Mouse (Mus musculus): ENCODE measurements around the gene Mccc1. TPM values are rescaled to one million over a fixed set of nuclear protein-coding genes. Genes with fewer than 3 reads are reported as not detected.
A peak's percentile ranks its signal among the peaks of the same experiment; 100 is the strongest.

Mccc1 gene
- polyA plus RNA-seq (2015; fragmentation: Nextera tagmentation; extraction: Ambion mirVana) = 20.8 and 27.6 TPM in 2 replicates

DNA sequence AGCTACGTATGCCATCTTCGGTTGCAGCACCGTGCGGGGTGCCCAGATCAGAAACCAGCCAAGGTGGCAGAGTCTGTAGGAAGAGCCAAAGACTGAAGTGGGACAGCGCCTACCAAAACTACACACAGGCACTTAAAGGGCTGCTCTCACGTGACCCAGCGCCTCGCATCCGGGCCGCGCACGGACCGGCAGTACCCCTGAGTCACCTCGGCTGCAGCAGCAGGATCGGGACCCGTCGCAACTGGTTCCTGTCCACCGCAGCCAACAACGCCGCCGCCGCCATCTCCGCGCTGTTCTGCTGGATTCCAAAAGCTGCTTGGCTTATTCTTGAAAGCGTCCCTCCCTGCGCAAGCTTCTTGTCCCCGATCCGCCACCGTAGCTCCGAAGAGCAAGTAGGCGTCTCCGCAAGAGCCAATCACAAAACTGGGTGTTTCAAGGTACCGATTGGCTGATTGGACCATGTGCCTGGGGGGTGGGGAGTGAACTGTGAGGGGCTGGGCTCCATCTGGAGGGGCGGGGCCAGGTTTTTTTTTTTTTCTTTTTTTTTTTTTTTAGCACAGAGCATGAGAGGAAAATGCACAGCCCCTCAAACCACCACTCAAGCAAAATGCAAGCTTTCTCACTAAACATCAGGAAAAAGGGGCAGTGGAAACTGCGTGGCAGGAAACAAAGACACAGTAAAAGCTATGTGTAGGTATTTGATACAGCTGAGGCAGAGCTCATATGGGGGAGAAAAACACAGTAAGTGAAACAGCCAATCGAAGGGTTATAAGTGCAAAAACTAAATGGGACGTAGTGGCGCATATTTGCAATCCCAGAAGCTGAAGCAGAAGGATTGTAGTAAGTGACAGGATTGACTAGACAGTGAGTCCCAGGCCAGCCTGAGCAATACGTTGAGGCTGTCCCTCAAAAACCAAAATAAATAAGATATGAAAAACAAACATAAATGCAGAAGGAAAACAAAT is at the start of gene Mccc1:
Gene Mccc1 (minus strand): TSS at position 404 of the 965 bp plus-strand sequence.
- 2% methylated on average over 37 of the region's 39 CpGs for WGBS
- ATAC-seq = peak; percentile 99
- no peaks in the 10 kb centered on the region for H3K27me3 ChIP-seq (replicated peaks; ENCODE audit: insufficient read depth, low read length)
- H3K9me3 ChIP-seq (ENCODE audit: low read length) = no peaks in the 10 kb centered on the region
- no peaks in the 10 kb centered on the region for H3K4me1 ChIP-seq (ENCODE audit: insufficient read depth, low read depth, low read length)
- peak within 1 kb of the TSS; percentile 72 for H3K9ac ChIP-seq (replicated peaks; ENCODE audit: low read depth)
- DNase-seq (ENCODE audit: low spot score) = peak; percentile 98
- H3K4me2 ChIP-seq (replicated peaks; ENCODE audit: low read depth, low read length) = peak within 1 kb of the TSS; percentile 56
- TF ChIP-seq CTCF (IDR thresholded peaks at IDR 0.05) = no peak
- TF ChIP-seq EP300 (IDR thresholded peaks at IDR 0.05) = peak; percentile 82
- H3K27ac ChIP-seq (ENCODE audit: low read length) = peak within 1 kb of the TSS; percentile 88
- H3K36me3 ChIP-seq (ENCODE audit: insufficient read depth, low read length) = no peaks in the 10 kb centered on the region
- H3K4me3 ChIP-seq (ENCODE audit: low read depth, low read length) = peak within 1 kb of the TSS; percentile 83

DNA sequence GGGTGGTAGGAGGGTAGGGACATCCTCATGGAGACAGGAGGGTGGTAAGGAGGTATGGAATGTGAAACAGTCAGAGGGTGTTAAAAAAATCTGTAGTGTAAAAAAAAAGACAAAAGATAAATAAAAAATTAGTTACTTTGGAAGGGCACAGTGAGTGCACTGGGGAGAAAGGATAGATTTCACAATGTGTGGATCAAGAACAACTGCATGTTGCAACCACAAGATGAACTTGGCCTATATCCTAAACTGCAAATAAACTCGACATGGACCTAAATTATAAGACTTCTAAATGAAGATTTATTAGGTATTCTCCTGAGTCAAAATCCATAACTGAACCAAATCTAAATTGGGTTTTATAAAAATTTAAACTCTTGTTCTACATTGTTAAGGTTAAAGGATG is 48.6 kb upstream of the Mccc1 start:
- Histone ChIP-seq H3K9me3 (ENCODE audit: low read length) (no peaks in the 10 kb centered on the region), H3K27ac (ENCODE audit: low read length) (no peak overlapping the region), H3K4me3 (ENCODE audit: low read depth, low read length) (no peak overlapping the region), H3K9ac (replicated peaks; ENCODE audit: low read depth) (no peak overlapping the region), H3K36me3 (ENCODE audit: insufficient read depth, low read length) (no peaks in the 10 kb centered on the region), H3K4me1 (ENCODE audit: insufficient read depth, low read depth, low read length) (no peaks in the 10 kb centered on the region), H3K27me3 (replicated peaks; ENCODE audit: insufficient read depth, low read length) (no peaks in the 10 kb centered on the region), H3K4me2 (replicated peaks; ENCODE audit: low read depth, low read length) (no peak overlapping the region)
- 27% methylated on average over 1 of the region's 1 CpGs for WGBS
- no peak for ATAC-seq
- peak; percentile 52 for DNase-seq (ENCODE audit: low spot score)
- TF ChIP-seq EP300 (IDR thresholded peaks at IDR 0.05) = no peak
- no peak for TF ChIP-seq CTCF (IDR thresholded peaks at IDR 0.05)

- TF ChIP-seq CTCF (IDR thresholded peaks at IDR 0.05) = no peak
- TF ChIP-seq EP300 (IDR thresholded peaks at IDR 0.05) = no peak
- 73% methylated on average over 4 of the region's 4 CpGs for WGBS
- Histone ChIP-seq H3K9me3 (ENCODE audit: low read length) (no peaks in the 10 kb centered on the region), H3K4me2 (replicated peaks; ENCODE audit: low read depth, low read length) (no peak overlapping the region), H3K4me3 (ENCODE audit: low read depth, low read length) (no peak overlapping the region), H3K27me3 (replicated peaks; ENCODE audit: insufficient read depth, low read length) (no peaks in the 10 kb centered on the region), H3K4me1 (ENCODE audit: insufficient read depth, low read depth, low read length) (no peaks in the 10 kb centered on the region), H3K9ac (replicated peaks; ENCODE audit: low read depth) (no peak overlapping the region), H3K27ac (ENCODE audit: low read length) (no peak overlapping the region), H3K36me3 (ENCODE audit: insufficient read depth, low read length) (no peaks in the 10 kb centered on the region)
- DNase-seq (ENCODE audit: low spot score) (no peak), ATAC-seq (no peak)
Measured at GRCm38 (mm10) chr3:36045086-36045485, 44.6 kb upstream of the Mccc1 start.

DNA sequence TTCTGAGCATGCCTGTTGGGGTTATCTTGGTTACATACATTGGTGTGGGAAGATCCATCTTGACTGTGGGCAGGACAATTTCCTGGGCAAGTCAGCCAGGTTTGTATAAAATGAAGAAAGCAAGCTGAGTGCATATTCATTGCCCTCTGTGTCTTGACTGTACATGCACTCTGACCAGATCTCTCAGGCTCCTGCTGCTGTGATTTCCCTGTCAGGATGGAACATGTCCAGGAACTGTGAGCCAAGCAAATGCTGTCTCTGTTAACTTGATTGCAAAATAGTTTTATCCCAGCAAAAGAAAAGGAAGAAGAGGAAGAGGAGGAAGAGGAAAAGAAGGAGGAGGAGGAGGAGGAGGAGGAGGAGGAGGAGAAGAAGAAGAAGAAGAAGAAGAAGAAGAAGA is 44.0 kb upstream of the Mccc1 start:
- TF ChIP-seq EP300 (IDR thresholded peaks at IDR 0.05) = no peak
- no peak for TF ChIP-seq CTCF (IDR thresholded peaks at IDR 0.05)
- no peak overlapping the region for H3K9ac ChIP-seq (replicated peaks; ENCODE audit: low read depth)
- no peak overlapping the region for H3K4me3 ChIP-seq (ENCODE audit: low read depth, low read length)
- no peaks in the 10 kb centered on the region for H3K9me3 ChIP-seq (ENCODE audit: low read length)
- H3K4me2 ChIP-seq (replicated peaks; ENCODE audit: low read depth, low read length) = no peak overlapping the region
- no peaks in the 10 kb centered on the region for H3K27me3 ChIP-seq (replicated peaks; ENCODE audit: insufficient read depth, low read length)
- DNase-seq (ENCODE audit: low spot score) = peak; percentile 26
- ATAC-seq = no peak
- no peaks in the 10 kb centered on the region for H3K36me3 ChIP-seq (ENCODE audit: insufficient read depth, low read length)
- no peaks in the 10 kb centered on the region for H3K4me1 ChIP-seq (ENCODE audit: insufficient read depth, low read depth, low read length)
- no peak overlapping the region for H3K27ac ChIP-seq (ENCODE audit: low read length)

DNA sequence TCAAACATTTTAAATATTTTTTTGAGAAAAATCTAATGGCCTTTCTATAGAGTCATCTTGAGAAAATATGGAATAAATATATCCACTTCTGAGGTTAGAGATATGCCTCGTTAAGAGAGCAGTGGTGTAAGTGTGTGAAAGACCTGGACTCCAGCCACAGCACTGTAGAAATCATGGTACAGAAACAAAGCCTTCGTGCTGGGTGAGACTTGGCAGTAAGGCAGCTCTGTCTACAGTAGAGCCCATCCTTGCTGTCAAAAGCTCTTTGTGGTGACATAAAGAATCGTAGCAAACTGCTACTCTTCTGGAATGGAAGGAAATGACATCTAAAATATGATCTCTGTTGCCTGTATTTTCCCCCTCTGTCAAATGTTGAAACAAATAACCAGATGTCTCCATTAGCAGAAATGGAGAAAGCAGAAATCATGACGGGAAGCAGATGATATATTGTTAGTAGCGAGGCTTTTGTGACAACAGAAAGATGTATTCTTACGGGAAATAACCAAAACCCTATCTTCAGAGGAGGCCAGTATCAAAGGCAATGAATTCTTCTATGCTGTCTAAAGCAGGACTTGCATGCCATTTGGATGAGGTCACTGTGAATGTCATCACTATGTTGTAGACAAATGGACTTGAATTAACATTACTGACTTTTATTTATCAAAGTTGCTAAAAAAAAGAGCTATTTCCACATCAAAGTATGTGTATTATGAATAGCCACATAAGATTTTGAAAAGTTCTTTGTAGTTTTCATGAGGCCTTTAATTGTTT is 31.4 kb upstream of the Mccc1 start:
- WGBS = 35% methylated on average over 6 of the region's 6 CpGs
- no peaks in the 10 kb centered on the region for H3K36me3 ChIP-seq (ENCODE audit: insufficient read depth, low read length)
- no peak overlapping the region for H3K9ac ChIP-seq (replicated peaks; ENCODE audit: low read depth)
- no peak overlapping the region for H3K4me3 ChIP-seq (ENCODE audit: low read depth, low read length)
- no peak overlapping the region for H3K4me2 ChIP-seq (replicated peaks; ENCODE audit: low read depth, low read length)
- no peak for TF ChIP-seq CTCF (IDR thresholded peaks at IDR 0.05)
- TF ChIP-seq EP300 (IDR thresholded peaks at IDR 0.05) = no peak
- DNase-seq (ENCODE audit: low spot score) (peak; percentile 42), ATAC-seq (no peak)
- H3K9me3 ChIP-seq (ENCODE audit: low read length) = no peaks in the 10 kb centered on the region
- no peaks in the 10 kb centered on the region for H3K27me3 ChIP-seq (replicated peaks; ENCODE audit: insufficient read depth, low read length)
- H3K4me1 ChIP-seq (ENCODE audit: insufficient read depth, low read depth, low read length) = no peaks in the 10 kb centered on the region
- H3K27ac ChIP-seq (ENCODE audit: low read length) = no peak overlapping the region

DNA sequence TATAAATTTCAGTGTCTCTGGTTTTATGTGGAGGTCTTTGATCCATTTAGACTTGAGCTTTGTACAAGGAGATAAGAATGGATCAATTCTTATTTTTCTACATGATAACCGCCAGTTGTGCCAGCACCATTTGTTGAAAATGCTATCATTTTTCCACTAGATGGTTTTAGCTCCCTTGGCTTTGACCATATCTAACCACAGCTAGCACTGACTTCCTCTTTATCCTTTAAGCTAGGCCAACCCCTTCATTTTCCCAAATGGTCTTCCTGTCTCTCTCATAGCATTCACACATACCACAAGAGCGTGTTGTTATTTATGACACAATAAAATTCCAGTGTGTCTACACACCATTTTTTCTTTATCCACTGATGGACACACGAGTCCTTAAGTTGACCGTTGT is 29.5 kb upstream of the Mccc1 start:
- Histone ChIP-seq H3K27me3 (replicated peaks; ENCODE audit: insufficient read depth, low read length) (no peaks in the 10 kb centered on the region), H3K27ac (ENCODE audit: low read length) (no peak overlapping the region), H3K9ac (replicated peaks; ENCODE audit: low read depth) (no peak overlapping the region), H3K4me2 (replicated peaks; ENCODE audit: low read depth, low read length) (no peak overlapping the region), H3K36me3 (ENCODE audit: insufficient read depth, low read length) (no peaks in the 10 kb centered on the region), H3K4me1 (ENCODE audit: insufficient read depth, low read depth, low read length) (no peaks in the 10 kb centered on the region), H3K4me3 (ENCODE audit: low read depth, low read length) (no peak overlapping the region), H3K9me3 (ENCODE audit: low read length) (no peaks in the 10 kb centered on the region)
- DNase-seq (ENCODE audit: low spot score) = no peak
- WGBS = 81% methylated on average over 4 of the region's 4 CpGs
- no peak for ATAC-seq
- TF ChIP-seq EP300 (IDR thresholded peaks at IDR 0.05) (no peak), CTCF (IDR thresholded peaks at IDR 0.05) (no peak)

All from lung, postnatal 0 days (tissue).